Mouse (Mus musculus): Measurements from ENCODE around the gene Rab44.
"Not testable (repeated sequence)": the region's sequence is repeated elsewhere in the genome, so short reads cannot be mapped to it uniquely, and the experiment has no call there.

Gene Rab44

DNA sequence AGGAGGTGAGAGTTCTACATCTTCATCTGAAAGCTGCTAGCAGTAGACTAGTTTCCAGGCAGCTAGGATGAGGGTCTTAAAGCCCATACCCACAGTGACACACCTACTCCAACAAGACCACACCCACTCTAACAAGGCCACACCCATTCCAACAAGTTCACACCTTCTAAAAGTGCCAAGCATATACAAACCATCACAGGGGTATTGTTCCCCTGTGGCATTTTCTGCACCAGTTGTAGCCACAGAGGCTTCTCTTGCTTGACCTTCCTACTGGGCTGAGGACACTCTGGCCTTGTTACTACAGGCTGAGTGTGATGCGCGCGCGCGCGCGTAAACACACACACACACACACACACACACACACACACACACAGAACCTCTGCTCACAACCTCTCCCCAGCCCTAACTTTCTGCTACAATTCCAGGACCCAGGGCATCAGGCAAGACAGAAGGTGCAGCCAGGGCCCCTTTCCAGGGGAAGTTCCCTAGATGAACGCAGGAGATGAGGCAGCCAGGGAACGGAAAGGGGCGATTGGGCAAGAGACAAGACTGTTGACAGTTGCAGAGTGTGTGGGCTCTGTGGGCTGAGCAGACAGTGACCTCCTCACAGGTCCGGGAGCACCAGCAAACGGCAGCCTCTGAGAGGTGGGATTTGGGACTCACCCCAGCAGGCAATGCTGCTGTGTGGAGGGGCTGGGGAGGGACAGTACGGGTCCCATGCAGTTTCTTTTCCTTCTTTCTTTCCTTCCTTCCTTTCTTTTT lies at the start of gene Rab44:
TSS of gene Rab44 (plus strand) at position 555 of the 762 bp plus-strand sequence.
- DNase-seq (ENCODE audit: low spot score in 2 of 2) = no peak

- DNase-seq (ENCODE audit: low spot score in 2 of 2) = no peak
Observed at GRCm38 (mm10) chr17:29065245-29065940, 48.6 kb upstream of the Rab44 start.

DNA sequence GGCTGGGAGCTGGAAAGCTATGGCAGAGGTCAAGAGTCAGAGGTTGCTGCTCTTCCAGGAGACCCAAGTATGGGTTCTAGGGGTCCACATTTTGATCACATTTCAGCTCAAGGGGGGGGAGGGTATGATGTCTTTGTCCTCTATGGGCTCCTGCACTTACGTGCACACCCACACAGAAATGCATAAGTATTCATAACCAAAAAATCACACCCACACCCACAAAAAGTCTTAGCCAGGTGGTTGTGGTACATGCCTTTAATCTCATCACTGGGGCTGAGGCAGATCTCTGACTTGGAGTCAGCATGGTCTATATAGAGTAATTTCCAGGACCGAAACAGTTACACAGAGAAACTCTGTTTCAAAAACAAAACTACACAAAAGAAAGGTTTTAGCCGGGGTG lies 48.0 kb upstream of the Rab44 start:
- DNase-seq (ENCODE audit: low spot score in 2 of 2) = no peak

DNA sequence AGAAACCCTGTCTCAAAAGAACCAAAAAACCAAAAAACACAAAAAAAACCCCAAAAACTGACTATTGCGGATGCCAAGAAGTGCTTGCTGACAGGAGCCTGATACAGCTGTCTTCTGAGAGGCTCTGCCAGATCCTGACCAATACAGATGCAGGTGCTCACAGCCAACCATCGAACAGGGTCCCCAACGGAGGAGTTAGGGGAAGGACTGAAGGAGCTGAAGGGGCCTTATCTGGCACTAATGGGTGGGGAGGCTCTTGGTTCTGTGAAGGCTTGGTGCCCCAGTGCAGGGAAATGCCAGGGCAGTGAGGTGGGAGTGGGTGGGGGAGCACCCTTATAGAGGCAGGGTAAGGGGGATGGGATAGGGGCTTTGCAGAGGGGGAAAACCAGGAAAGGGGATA lies 46.5 kb upstream of the Rab44 start:
- not testable (repeated sequence) for DNase-seq (ENCODE audit: low spot score in 2 of 2)

- DNase-seq (ENCODE audit: low spot score in 2 of 2) = no peak
Observed at GRCm38 (mm10) chr17:29067847-29068246, 46.1 kb upstream of the Rab44 start.

DNA sequence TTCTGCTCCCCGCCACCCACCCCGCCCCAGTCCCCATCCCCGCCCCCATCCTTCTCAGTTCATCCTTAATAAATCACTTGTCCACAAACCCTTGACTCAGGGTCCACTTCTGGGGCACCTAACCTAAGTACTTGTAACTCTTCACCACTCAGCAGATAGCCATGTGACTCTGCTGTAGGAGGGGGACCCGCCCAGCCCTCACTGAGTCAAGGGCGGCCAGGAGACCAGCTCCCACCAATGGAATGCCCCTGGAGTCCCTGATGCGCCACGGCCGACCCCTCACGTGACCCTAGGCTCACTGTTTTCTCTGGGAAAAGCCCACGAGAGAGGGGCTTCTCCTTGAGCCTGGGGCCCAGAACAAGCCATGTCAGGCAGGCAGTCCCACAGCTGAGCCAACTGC lies 44.9 kb upstream of the Rab44 start:
- no peak for DNase-seq (ENCODE audit: low spot score in 2 of 2)

GRCm38 (mm10) chr17:29071820-29072219 lies 42.1 kb upstream of the Rab44 start:
- no peak for DNase-seq (ENCODE audit: low spot score in 2 of 2)

DNA sequence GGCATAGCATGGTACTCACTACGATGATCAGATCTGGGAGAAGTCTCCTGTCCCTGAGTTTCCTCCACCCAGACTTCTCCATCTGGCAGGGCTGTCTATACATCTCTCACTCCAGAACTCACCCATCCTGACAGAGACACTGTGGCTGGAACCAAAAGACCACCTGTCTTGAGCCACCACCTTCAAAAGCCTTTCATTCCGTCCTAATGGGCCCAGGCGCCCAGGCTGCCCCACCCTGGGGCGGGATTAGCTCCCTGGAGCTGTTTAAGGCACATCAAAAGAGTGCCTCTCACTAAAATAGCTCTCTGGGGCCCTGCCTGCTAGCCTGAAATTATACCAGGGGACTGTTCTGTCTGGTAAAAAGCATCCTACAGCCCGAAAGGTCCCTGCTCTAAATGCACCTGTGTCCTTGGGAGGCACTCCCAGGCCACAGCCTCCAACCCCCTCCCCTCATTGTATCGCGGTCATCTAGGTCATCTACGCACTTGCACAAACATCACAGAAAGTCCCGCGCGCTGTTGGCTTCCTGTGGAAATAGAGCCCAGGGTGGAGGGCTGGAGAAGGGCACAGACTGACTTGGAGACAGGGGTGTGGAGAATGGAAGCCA lies 41.1 kb upstream of the Rab44 start:
- no peak for DNase-seq (ENCODE audit: low spot score in 2 of 2)

DNA sequence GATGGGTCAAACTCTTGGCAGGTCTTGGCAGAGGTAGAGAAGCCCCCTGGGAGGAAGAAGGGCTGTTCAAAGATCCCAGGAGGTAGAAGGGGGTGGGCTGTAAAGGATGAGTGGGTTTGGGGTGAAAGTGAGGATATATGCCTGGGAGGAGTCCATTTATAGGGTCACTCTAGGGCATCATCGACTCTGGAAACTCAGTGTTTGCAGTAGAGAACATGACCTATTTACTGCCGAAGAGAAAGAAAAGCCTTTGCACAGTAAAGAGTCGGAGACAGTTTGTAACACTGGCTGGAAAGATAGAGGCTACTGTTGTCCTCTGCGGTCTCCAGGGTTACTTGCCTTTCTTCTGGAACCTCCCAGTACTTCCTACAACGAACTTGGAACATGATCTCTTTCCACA lies 40.6 kb upstream of the Rab44 start:
- DNase-seq (ENCODE audit: low spot score in 2 of 2) = no peak

GRCm38 (mm10) chr17:29074085-29074484 lies 39.9 kb upstream of the Rab44 start:
- no peak for DNase-seq (ENCODE audit: low spot score in 2 of 2)

DNA sequence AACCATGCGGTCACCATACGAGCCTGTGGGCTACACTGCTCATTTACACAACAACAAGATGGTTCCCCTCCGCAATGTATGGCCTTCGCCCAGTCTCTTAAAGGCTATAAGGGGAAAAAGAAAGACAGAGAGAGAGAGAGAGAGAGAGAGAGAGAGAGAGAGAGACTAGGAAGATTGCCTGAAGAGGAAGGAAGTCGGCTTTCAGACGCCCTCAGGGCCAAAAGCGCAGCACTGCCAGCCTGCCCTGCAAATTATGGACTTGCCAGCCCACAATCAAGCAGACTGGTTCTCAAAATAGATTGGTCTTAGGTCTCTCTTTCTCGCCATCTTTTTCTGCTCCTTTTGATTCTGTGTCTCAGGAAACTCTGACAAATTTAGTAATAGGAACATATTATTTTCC lies 37.7 kb upstream of the Rab44 start:
- no peak for DNase-seq (ENCODE audit: low spot score in 2 of 2)

- DNase-seq (ENCODE audit: low spot score in 2 of 2) = no peak
Observed at GRCm38 (mm10) chr17:29077786-29078509, 36.0 kb upstream of the Rab44 start.

- DNase-seq (ENCODE audit: low spot score in 2 of 2) = peak; percentile 83 to 93
Observed at GRCm38 (mm10) chr17:29078519-29079383, 35.2 kb upstream of the Rab44 start.

GRCm38 (mm10) chr17:29080758-29081617 lies 33.0 kb upstream of the Rab44 start:
- DNase-seq (ENCODE audit: low spot score in 2 of 2) = no peak

GRCm38 (mm10) chr17:29081618-29082381 lies 32.1 kb upstream of the Rab44 start:
- no peak for DNase-seq (ENCODE audit: low spot score in 2 of 2)

GRCm38 (mm10) chr17:29083586-29083985 lies 30.4 kb upstream of the Rab44 start:
- no peak for DNase-seq (ENCODE audit: low spot score in 2 of 2)

DNA sequence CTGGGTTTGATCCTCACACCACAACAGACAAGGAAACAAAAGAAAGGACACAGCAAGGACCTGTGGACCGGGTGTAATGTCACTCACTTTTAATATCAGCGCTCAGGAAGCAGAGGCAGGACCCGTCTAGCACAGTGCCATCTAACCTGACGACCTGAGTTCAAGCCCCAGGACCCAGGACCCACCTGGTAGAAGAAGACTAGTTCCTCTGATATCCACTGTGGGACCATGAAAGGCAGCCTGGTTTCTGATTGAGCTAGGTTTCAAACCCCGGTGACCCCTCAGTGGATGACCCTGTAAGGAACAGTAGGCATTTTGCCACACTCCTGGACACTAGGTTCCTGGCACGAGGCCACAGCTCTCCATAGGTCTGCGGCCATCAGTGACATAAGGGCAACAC lies 29.3 kb upstream of the Rab44 start:
- DNase-seq (ENCODE audit: low spot score in 2 of 2) = no peak

- DNase-seq (ENCODE audit: low spot score in 2 of 2) = no peak
Observed at GRCm38 (mm10) chr17:29085266-29085665, 28.7 kb upstream of the Rab44 start.

DNA sequence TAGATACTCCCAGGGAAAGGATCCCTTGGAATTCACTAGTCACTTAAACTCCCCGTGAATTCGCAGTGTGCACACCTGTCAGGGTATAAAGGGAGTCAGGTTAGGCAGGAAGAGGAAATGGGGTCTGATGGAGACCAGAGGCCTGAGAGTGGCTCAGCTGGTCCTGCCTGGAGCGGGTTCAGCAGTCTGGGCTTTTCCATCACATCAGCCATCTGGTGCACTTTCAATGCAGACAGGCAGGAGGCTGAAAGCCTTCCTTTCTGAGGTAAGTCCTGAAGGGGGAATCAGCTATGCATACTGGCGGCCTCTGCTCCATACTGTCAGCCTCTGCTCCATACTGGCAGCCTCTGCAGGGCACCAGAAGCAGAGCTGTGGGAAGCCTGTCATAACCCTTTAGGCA lies 27.0 kb upstream of the Rab44 start:
- no peak for DNase-seq (ENCODE audit: low spot score in 2 of 2)

DNA sequence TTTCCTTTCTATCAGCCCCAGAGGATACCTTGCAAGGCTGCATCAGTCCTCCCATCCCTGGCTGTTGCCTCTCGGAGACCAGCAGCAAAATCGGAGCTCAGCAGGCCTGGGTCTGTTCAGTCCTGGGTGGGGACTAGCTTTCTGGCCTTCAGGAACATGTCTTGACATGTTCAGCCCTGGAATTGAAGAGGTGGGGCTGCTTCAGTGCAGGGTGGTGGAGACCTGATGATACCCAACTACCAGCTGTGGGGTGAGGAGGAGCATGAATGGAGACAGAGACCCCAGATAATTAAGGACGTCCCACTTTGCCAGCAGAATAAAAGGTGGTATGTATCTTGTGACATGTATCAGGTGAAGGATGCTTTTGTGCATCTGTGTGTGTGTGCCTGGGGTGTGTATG lies 23.2 kb upstream of the Rab44 start, which contains the start of gene Cdkn1a:
TSS of gene Cdkn1a (plus strand) at position 201 of the 400 bp plus-strand sequence.
- no peak for DNase-seq (ENCODE audit: low spot score in 2 of 2)

All from urinary bladder, adult 18-20 months (tissue).